Mouse (Mus musculus) lung, postnatal 10 days (tissue): ENCODE results near the gene Etv5.

ENCODE experiments used
- DNase-seq: peaks from one replicate; pipeline ENCODE4 v3.0.0; 2021

The Etv5 gene

GRCm38 (mm10) chr16:22429377-22429776 is 10.1 kb downstream of the Etv5 start:
- DNase-seq: no peak

- peak; percentile 93 for DNase-seq
Observed at GRCm38 (mm10) chr16:22428853-22429341, 10.6 kb downstream of the Etv5 start.

- no peak for DNase-seq
Observed at GRCm38 (mm10) chr16:22426866-22427265, 12.7 kb downstream of the Etv5 start.

GRCm38 (mm10) chr16:22422256-22422655 is 17.3 kb downstream of the Etv5 start:
- no peak for DNase-seq

- no peak for DNase-seq
Observed at GRCm38 (mm10) chr16:22417931-22418330, 21.6 kb downstream of the Etv5 start.

GRCm38 (mm10) chr16:22417044-22417443 is 22.5 kb downstream of the Etv5 start:
- DNase-seq: no peak

- DNase-seq: no peak
Observed at GRCm38 (mm10) chr16:22416140-22416848, 23.2 kb downstream of the Etv5 start.

- no peak for DNase-seq
Observed at GRCm38 (mm10) chr16:22414205-22414754, 25.2 kb downstream of the Etv5 start.

- no peak for DNase-seq
Observed at GRCm38 (mm10) chr16:22412459-22413229, 26.9 kb downstream of the Etv5 start.

- no peak for DNase-seq
Observed at GRCm38 (mm10) chr16:22411764-22412163, 27.8 kb downstream of the Etv5 start.

- DNase-seq: no peak
Observed at GRCm38 (mm10) chr16:22410000-22410399, 29.5 kb downstream of the Etv5 start.

GRCm38 (mm10) chr16:22408642-22409360 is 30.7 kb downstream of the Etv5 start:
- no peak for DNase-seq

GRCm38 (mm10) chr16:22406747-22407146 is 32.8 kb downstream of the Etv5 start:
- DNase-seq: no peak

- no peak for DNase-seq
Observed at GRCm38 (mm10) chr16:22406050-22406449, 33.5 kb downstream of the Etv5 start.

GRCm38 (mm10) chr16:22405492-22405891 is 34.0 kb downstream of the Etv5 start:
- peak; percentile 58 for DNase-seq

GRCm38 (mm10) chr16:22403715-22404114 is 35.8 kb downstream of the Etv5 start:
- DNase-seq: no peak

GRCm38 (mm10) chr16:22402600-22402999 is 36.9 kb downstream of the Etv5 start:
- DNase-seq: no peak

GRCm38 (mm10) chr16:22400226-22400625 is 39.3 kb downstream of the Etv5 start:
- no peak for DNase-seq

- DNase-seq: no peak
Observed at GRCm38 (mm10) chr16:22398784-22399453, 40.6 kb downstream of the Etv5 start.

- no peak for DNase-seq
Observed at GRCm38 (mm10) chr16:22398354-22398753, 41.2 kb downstream of the Etv5 start.

GRCm38 (mm10) chr16:22396420-22396819 is 43.1 kb downstream of the Etv5 start:
- peak; percentile 27 for DNase-seq

- no peak for DNase-seq
Observed at GRCm38 (mm10) chr16:22395093-22395844, 44.2 kb downstream of the Etv5 start.
